Mouse (Mus musculus): ENCODE measurements around the gene Nkain4. TPM values are rescaled to one million over a fixed set of nuclear protein-coding genes. Genes with fewer than 3 reads are reported as not detected.
A peak's percentile ranks its signal among the peaks of the same experiment; 100 is the strongest.

The Nkain4 gene
- total RNA-seq, 2 experiments from 2014 or later = not detected

DNA sequence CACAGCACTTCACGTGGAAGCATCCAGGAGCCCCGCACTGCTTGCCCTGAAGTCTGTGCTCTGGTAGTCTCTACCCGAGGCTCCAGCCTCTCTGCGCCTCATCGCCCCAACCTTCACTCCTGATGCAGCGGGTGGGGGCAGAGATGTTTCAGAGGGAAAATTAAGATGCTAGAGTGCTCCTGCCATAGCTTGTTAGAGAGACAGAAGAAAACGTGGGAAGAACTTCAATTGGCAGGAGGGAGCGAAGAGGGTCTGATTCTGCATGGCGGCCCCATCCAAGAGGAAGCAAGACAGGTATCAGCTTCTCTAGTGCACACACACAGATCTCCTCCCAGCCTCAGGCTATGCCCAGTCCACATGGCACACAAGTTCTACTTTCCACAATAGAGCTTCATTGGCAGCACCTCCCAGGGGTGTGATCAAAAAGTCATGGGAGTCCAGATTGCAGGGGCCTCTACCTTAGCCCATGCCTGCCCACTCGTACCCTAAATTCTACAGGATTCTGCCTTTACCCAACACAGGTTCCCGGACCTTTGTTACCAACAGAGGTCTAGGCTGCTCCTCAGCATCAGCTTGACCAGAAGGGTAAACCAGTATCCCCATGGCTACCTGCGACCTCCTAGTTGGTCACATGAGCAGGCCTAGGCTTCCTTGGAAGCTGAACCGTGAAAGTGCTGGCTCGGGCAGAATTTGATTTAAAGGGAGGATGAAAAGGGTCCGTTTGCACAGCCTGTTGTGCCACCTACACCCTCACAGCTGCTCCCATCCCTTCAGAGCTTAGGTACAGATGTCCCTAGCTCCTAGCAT lies 57.5 kb downstream of the Nkain4 start:
- no peak for DNase-seq
- intact Hi-C loops (cut with DNase I) = no loop called here

GRCm38 (mm10) chr2:180895837-180896525 lies 58.5 kb downstream of the Nkain4 start:
- intact Hi-C loops (cut with DNase I) = no loop called here
- DNase-seq = no peak

- intact Hi-C loops (cut with DNase I) = no loop called here
Measured at GRCm38 (mm10) chr2:180895321-180895720, 59.2 kb downstream of the Nkain4 start.

DNA sequence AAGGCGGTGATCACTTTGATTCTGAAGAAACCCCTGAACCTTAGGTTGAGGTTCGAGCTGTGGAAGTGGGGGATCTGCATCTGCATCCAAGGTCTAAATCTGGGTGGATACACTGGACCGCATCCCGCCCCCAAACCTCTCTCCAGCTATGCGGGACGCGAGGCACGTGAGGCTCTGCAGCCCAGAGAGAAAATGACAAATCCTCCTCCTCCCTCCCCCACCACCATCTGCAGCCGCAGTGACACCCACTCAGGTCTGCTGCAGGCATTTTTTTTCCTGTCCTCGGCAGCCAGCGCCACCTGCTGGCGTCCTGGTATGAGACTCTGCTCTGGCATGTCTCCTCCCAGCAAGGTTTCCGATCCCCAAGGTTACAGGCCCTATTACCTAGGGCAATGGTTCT lies 59.8 kb downstream of the Nkain4 start:
- no peak for DNase-seq
- intact Hi-C loops (cut with DNase I) = no loop called here

More at GRCm38 (mm10) chr2:180895321-180895720, 59.2 kb downstream of the Nkain4 start:
- DNase-seq = no peak

DNA sequence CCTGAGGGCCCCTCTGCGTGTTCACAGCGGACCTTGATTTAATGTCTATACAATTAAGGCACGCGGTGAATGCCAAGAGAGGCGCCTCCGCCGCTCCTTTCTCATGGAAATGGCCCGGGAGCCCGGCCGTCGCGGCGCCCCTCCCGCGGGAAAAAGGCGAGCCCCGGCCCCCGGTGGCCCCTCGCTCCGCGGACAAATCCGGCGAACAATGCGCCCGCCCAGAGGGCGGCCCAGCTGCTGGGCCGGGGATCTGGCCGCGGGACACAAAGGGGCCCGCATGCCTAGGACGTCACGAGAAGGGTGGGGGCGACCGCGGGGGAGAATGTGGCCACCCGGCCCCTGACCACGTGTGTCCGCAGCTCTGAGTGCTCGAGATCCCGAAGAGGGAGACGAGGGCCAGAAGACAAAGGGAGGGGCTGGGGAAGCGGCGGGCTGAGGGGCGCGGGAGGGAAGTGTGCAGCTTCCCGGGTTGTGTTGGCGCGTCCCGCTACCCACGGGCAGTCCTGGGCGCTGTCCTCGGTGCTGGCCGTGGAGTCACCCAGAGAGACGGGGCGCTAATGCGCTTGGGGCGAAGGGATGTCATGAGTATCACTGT lies 60.4 kb downstream of the Nkain4 start:
- intact Hi-C loops (cut with DNase I) = no loop called here
- DNase-seq = peak in 1 of 2 experiments; percentile 20

GRCm38 (mm10) chr2:180893537-180894028 lies 60.9 kb downstream of the Nkain4 start:
- intact Hi-C loops (cut with DNase I) = no loop called here
- no peak for DNase-seq

DNA sequence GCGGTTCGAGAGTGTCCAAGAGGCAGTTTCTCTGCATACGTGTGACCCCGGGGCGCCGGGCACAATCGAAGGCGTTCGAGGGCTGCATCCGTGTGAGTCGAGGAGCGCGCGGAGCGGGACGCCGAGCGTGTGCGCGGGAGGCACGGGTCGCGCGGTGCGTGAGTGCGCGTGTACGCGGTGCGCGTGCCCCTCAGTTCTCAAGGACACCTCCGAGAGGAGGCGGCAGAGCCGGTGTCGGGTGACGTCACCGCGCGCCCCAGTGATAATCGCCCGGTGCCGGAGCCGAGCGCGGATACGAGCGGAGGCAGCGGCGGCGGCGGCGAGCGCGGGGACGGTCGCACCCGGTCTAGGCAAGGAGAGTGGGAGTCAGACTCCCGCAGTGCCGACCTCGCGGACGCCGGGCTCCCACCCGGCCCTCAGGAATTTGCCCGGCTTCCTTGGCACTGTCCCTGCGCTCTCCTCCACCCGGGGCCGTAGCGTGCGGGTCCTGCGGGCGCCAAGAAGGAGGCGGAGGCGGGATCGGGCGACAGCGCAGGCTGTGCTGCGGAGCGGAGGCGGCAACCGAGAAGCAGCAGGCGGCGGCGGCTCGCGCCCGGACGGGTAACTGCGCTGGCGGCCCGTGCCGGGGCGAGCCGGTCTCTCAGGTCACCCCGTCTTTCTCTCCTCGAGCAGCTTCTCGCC lies 61.5 kb downstream of the Nkain4 start:
- intact Hi-C loops (cut with DNase I) = no loop called here
- no peak for DNase-seq

DNA sequence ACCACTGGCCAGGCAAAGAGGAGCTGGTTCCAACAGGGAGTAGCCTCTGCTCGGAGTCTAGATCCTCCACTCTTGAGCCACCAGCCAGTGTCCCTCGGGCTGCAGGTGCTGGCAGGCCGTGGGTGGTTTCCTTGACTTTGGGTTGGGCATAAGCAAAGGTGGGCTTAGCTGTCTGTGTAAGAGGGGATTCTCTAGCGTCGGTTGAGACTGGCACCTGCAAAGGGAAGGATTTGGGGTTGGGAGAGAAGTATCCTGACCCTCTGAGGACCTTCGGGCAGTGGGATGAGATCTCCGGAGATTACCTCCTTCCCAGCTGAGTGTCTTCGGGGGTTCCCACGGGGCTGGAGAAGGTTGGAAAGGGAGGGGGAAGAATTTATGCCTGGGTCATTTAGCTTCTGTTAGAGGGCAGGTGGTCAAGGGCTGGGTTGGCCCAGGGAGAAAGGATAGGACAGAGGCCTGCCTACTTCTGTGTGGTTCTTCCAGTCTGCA lies 62.6 kb downstream of the Nkain4 start:
- intact Hi-C loops (cut with DNase I) = no loop called here
- DNase-seq = no peak

DNA sequence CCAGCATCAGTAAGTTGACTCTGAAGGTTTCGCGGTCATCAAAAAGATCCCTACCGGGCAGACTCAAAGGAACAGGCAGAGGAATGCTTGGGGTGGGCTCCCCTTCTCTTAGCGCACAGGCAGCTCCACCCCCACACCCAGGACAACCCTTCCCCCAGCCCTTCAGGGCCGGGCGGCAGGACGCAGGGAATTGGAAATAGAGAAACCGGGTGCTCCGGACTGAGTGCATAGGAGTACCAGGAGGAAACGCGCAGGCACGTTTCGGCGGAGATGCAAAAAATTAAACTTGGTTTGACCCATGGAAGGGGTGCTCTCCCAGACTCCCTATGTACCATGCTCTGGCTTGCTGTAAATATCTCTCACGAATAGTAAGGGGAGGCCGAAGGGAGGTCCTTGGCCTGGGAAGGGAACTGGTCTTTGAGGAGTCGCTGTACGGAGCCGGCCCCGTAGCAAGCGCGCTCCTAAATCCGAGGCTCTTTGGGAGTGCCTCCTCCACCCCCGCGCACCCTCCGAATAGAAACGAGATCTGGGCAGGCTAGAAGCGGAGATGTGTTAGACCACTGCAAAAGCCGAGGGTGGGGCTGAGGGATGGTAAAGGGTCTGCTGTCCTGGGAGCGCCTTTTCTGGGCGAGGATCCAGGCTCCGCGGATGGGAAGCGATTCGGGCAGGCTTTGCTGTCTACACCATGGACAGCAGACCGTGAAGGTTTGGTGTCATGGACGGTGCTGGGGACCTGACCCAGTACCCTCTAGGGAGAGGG lies 63.2 kb downstream of the Nkain4 start:
- intact Hi-C loops (cut with DNase I) = no loop called here
- no peak for DNase-seq

DNA sequence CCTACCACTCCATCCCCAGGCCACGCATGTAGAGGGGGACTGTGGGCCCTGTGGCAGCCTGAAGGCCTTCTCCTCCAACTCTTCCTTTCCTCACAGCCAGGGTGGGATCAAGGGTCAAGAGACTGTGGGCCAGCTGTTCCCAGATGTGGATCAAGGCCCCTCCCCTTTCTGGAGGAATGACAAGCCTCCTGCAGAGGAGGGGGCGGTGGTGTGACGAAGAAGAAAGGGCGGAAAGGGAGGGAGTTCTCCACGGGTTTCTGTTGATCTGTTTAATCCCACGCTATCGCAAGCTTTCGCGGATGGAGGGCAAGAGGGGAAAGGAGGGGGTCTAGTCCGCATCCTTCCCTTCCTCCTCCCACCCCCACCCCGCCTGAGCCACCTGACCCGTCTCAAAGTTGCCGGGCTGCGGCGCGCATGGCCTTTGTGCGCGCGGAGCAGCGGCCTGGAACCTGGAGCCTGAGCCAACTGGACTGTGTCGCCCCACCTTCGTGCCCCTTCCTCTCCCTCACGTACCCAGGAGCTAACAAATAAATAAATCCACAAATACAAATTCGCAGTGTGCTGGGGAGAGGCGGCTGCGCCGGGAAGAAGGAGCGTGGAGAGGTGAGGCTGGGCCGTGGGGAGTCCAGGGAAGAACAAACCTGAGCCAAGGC lies 64.0 kb downstream of the Nkain4 start:
- intact Hi-C loops (cut with DNase I) = no loop called here
- DNase-seq = no peak

DNA sequence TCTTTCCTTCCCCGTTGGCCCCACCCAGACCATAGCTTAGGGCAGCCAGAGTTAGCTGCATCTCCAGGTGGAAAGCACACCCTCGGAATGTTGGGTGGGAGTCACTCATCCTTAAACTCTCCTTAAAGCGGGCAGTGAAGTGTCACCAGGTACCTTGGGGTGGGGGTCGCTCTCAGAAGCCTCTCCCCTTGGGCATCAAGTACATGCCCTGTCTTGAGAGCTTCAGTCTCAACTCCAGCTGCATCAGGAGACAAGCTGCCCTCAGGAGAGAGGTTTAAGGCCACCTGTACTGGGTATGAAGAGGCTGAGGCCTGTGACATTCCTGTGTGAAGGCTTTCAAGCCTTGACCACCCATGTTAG lies 64.6 kb downstream of the Nkain4 start:
- no peak for DNase-seq
- intact Hi-C loops (cut with DNase I) = no loop called here

DNA sequence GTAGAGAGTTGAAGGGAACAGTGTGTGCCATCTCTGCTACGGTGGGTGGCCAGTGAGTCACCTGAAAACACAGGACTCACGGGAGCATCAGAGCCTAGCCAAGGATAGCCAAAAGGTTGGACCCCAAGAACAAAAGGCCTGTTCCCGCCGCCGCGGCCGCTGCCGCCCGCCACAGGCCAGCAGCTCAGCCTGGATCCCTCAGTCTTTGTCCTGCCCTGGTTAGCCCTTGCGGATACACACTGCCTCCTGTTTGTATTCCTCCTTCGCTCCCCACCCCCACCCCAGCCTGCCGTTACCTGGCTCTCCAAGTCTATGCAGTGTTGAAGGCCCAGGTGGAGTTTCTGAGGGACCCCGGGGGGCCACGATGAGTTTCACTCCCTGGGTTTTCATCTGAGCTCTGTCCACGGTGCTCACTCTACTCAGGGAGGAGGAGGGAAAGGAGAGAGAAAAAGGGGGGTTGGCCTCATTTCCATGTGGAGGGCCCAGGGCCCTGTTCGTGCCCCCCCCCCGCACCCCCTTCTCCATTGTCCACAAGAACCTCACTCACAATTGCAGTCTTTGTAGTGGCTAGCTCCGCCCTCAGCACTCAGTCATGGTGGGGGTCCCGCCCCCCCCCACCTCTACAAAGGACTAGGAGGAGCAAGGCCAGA lies 65.1 kb downstream of the Nkain4 start:
- intact Hi-C loops (cut with DNase I) = no loop called here
- DNase-seq = no peak

GRCm38 (mm10) chr2:180885270-180885669 lies 69.2 kb downstream of the Nkain4 start:
- DNase-seq = no peak
- intact Hi-C loops (cut with DNase I) = no loop called here

Small RNA genes lying within 50 kb of the gene (microRNA-seq; reads per million reads assigned to microRNA genes)
- 0 reads per million in 2 experiments for gene Mir124a-3

Other genes starting within 250 kb of the Nkain4 start
- 10 to 100 TPM; 14.3 to 17.5 TPM for gene Dido1, start 244.7 kb downstream of the Nkain4 start, total RNA-seq (2021)
- gene Gid8, start 244.6 kb downstream of the Nkain4 start, total RNA-seq (2021) = 10 to 100 TPM; 32.1 to 33.8 TPM
- under 1 TPM in 1 of 2 experiments, not detected in 1; 0.33 TPM for gene Slc17a9, start 229.4 kb downstream of the Nkain4 start, total RNA-seq (2021)
- gene Bhlhe23, start 177.8 kb downstream of the Nkain4 start, total RNA-seq (2021) = not detected
- 10 to 100 TPM; 33.5 to 37.3 TPM for gene Ythdf1, start 33.8 kb downstream of the Nkain4 start, total RNA-seq (2021)
- not detected for gene Birc7, start 25.7 kb downstream of the Nkain4 start, total RNA-seq (2021)
- gene Arfgap1, start 12.5 kb upstream of the Nkain4 start, total RNA-seq (2021) = 10 to 100 TPM; 28.3 to 30.0 TPM
- 1 to 10 TPM; 1.6 to 1.8 TPM for gene Col20a1, start 31.8 kb upstream of the Nkain4 start, total RNA-seq (2021)
- gene Chrna4, start 88.8 kb upstream of the Nkain4 start, total RNA-seq (2021) = under 1 TPM; 0.15 to 0.37 TPM
- not detected for gene Kcnq2, start 180.6 kb upstream of the Nkain4 start, total RNA-seq (2021)
- 1,000 to 10,000 TPM; 2,073 to 2,141 TPM for gene Eef1a2, start 202.3 kb upstream of the Nkain4 start, total RNA-seq (2021)
- gene Ppdpf, start 232.5 kb upstream of the Nkain4 start, total RNA-seq (2021) = 10 to 100 TPM; 40.4 to 45.1 TPM
- gene Ptk6, start 248.1 kb upstream of the Nkain4 start, total RNA-seq (2021) = not detected